Mouse (Mus musculus) left cerebral cortex, adult 8-10 months (tissue): ENCODE data around the gene Adam1a. TPM values are rescaled to one million over a fixed set of nuclear protein-coding genes. Genes with fewer than 3 reads are reported as not detected.
"Not testable (repeated sequence)": the region's sequence is repeated elsewhere in the genome, so short reads cannot be mapped to it uniquely, and the experiment has no call there.

Experiments
- DNase-seq, 2 experiments: peaks; one replicate each; pipeline ENCODE4 v3.0.0; 2022; ENCODE audit warnings: low spot score in 2 of 2
- total RNA-seq, 4 experiments: library from RNA; stranded (reverse); gene quantifications; 2 replicates each; pipeline ENCODE4 v1.2.4; 2022

The Adam1a gene
- total RNA-seq, 4 experiments from 2014 or later, result 8.7 to 12.4 (median 11.5) TPM

- no peak for DNase-seq
Measured at GRCm38 (mm10) chr5:121566035-121566681, 20.9 kb upstream of the Adam1a start.

DNA sequence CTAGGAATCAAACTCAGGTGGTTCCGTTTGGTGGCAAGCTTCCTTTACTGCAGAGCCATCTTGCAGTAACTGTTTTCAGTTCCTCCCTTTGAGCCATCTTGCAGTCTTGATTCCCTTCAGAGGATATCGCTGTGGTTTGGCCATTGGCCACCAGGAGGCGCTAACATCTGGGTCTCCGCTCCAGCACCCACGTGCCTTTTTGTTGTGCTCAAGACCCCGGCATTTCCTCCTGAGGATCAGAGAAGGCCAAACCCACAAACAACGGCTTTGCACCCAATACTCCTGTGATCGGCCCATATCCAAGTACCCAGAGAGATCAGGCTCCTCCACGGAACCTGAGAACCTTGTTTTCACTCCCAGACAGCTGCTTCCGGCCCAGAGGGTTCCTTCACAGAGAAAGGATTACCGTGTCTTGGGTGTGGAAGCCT, 19.2 kb upstream of the Adam1a start:
- DNase-seq, result peak; percentile 60 to 85

DNA sequence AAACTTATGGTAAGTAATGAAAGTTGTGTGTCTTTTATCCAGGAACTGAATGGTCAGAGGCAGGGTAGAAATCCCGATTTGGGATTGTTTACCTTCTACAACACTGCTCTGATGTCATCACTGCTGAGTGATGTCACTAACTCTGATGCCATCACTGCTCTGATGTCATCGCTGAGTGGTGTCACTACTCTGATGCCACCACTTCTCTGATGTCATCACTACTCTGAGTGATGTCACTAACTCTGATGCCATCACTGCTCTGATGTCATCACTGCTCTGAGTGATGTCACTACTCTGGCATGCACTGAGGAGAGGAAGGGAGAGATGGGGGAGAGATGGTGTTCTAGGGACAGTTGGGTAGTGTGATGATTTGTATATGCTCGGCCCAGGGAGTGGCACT, 17.2 kb upstream of the Adam1a start:
- DNase-seq, result no peak

- DNase-seq, result no peak
Measured at GRCm38 (mm10) chr5:121549196-121549595, 3.9 kb upstream of the Adam1a start.

GRCm38 (mm10) chr5:121547084-121547483, 1.8 kb upstream of the Adam1a start:
- DNase-seq, result no peak

DNA sequence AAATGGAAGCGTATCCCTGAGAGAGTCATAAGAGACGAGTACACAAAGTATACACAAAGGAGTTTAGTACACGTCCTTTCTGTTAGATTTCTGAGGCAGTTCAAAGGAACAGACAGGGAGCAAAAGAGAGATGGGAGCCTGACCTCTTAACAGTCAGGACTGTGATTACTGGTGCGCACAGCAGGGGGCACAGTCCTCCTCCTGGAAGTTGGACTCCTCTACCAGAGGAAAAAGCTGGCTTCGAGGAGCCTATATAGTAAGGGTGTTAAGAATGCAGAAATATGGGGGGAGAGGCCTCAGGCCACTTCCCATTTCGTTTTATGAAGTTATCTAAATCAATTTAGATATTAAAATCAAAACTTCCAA, 1.2 kb upstream of the Adam1a start:
- DNase-seq, result peak in 1 of 2 experiments; percentile 15

DNA sequence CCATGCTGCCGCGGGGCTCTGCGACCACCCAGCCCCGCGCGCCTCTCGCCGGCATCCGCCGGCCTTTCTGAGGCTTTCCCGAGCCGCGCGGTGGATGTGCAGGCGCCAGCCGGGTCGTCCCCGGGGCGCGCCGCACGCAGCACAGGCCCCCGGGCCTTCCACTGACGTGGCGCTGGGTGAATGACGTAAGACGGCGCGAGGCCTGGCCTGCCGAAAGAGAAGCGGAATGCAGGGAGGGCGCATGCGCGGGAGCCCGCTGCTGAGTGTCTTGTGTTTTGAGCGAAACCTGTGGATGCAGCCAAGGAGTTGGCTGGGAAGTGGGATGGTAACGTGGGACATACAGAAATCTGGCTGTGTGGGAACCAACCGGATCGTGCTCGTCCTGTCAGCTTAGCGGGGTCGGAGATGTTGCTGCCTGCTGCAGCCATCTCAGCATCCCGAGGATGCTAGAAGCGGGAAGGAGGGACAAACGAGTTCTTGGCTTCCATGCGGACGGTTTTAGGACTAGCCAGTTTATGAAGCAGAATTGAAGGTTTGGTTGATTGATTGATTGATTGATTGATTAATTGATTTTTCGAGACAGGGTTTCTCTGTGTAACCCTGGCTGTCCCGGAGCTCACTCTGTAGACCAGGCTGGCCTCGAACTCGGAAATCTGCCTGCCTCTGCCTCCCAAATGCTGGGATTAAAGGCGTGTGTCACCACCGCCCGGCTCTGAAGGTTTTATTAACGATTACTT, 679 bp upstream of the Adam1a start, which contains the start of gene Mapkapk5:
TSS of gene Mapkapk5 (minus strand) at position 113 of the 737 bp plus-strand sequence.
- peak; percentile 95 to 98 for DNase-seq

- no peak for DNase-seq
Measured at GRCm38 (mm10) chr5:121543370-121543769, 1.9 kb downstream of the Adam1a start.

DNA sequence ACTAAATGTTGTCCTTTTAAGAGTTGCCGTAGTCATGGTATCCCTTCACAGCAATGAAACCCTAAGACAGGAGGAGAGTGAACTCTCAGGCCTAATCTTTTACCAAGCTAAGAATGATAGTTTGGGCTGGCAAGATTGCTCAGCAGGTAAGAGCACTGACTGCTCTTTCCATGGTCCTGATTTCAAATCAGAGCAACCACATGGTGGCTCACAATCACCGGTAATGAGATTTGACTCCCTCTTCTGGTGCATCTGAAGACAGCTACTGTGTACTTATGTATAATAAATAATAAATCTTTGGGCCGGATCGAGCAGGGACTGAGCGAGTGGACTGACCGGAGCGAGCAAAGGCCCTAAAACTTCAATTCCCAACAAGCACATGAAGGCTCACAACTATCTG, 4.0 kb downstream of the Adam1a start:
- no peak for DNase-seq

DNA sequence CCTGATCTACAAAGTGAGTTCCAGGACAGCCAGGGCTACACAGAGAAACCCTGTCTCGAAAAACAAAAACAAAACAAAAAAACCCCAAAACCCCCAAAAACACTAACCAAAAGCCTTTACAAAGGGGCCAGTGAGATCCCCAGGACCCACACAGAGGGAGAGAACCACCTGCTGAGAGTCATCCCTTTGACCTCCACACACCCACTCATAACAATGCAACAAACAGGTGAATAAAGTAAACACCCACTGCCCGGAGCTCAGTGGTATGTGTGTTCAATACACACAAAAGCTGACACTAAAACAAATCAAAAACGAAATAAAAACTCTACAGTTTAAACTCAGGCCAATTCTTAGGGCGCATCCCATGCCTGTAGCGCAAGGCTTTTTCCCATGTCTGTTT, 5.2 kb downstream of the Adam1a start:
- no peak for DNase-seq

DNA sequence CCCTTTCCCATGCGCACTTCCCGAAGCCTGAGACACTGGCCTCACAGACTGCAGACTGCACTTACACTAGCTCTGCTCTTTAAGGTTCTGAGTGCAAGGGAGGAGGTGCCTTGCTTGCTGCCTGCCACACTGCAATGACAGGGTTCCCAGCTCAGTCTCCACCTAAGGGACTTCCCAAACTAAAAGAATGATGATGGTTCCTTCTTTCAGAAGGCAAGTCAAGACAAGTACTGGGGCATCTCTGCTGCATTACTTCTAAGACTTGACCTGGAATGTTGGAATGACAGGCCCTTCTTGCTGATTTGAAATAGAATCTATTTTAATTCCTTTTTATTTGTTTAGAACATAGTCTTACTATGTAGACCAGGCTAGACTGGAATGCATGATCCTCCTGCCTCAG, 7.7 kb downstream of the Adam1a start:
- no peak for DNase-seq

- DNase-seq, result no peak
Measured at GRCm38 (mm10) chr5:121536921-121537555, 8.2 kb downstream of the Adam1a start.

DNA sequence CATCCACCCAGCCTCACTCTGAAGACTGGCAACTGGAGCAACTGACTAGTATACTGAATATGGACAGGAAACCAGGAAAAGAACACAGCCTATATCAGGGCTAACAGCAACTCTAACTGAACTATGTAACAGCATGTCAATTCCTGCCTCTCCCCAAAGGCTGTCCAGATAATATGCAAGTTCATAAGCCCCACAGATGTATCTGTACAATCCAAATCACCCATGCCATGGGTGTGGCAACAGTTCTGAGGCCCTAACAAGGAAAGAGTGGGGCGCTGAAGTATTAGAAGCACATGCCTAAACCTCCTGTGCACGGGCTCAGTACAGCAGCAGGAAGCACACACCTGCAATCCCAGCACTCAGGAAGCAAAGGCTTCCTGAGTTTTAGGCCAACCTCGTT, 10.2 kb downstream of the Adam1a start:
- no peak for DNase-seq

GRCm38 (mm10) chr5:121534521-121534920, 10.8 kb downstream of the Adam1a start:
- DNase-seq, result no peak

DNA sequence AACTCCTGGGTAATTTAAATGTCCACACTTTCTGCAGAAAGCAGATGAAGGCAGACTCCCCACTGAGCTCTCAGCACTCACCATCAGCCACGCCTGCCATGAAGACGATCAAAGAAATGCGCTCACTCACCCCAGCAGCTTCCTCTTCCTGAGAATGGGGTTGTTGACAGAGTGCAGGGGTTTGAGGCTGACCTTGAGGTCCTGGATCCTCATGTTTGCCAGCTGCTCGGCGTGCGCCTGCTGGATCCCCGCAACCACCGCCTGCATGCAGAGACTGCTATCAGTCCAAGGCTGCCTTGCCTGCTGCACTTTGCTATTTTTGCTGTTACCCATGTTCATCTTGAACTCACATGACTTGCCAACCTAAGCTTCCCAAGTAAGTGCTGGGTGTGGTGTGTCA, 18.3 kb downstream of the Adam1a start:
- DNase-seq, result no peak

GRCm38 (mm10) chr5:121526526-121526925, 18.8 kb downstream of the Adam1a start:
- DNase-seq, result no peak

DNA sequence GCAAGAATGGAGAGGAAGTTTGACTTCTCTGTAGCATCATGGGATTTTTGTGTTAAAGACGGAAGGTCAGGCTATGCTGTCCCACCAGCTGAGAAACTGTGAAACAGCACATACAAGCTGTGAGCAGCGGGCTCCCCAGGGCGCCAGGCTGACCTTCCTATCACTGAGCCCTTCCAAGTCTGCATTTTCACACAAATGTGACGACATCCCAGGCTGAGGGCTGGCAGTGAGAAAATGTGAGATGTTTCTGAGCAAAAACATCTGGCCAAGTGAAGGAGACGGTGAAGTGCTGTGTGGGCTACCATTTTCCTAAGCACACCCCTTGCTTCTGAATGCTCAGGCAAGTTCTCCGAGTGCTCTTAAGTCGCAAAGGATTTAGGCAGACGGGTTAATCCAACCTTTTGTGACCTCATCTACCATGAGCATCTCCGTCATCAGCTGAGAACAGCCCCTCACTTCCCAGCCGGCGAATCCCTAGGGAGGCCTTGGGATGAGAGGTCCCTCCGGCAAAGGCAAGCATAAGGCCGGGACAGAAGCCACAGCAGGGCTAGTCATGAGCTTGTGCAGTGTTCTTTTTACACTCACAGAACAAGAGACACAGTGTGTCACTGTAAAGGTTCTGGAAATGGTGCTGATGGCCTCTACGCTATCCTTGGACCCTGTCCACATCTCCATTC, 19.4 kb downstream of the Adam1a start:
- DNase-seq, result no peak

DNA sequence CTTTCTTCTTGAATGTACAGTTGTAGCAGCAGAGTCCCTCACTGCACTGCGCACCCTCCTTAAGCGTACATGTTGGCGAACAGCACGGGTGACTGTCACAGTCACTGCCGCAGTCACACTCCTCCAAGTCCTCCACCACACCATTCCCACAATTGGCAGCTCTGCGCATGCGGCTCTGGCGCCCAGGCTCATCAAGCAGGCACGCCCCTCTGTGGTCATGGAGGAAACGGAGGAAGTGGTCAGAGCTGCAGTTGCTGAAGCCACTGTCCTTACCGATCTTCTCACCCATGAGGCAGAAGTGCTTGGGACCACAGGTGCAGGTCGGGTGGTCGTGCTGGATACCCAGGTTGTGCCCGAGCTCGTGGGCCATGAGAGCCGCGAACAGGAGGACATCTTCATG, 25.5 kb downstream of the Adam1a start:
- not testable (repeated sequence) for DNase-seq

DNA sequence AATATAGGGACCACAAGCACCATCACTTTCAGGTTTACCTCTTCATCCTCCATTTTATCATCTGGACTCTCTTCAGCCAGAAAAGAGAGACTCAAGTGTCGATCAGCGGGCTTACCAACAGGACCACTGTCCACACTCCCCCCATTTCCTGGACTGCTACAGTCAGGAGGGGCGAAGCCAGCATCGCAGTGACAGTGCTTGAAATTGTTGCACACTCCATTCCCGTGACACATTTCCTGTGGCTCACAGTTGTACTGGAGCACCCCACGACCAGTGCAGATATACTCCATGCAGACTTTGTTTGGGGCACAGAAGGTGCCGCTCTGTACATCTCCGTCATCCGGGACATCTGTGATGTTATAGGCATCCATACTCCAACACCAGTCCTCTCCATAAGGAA, 26.3 kb downstream of the Adam1a start:
- DNase-seq, result no peak

DNA sequence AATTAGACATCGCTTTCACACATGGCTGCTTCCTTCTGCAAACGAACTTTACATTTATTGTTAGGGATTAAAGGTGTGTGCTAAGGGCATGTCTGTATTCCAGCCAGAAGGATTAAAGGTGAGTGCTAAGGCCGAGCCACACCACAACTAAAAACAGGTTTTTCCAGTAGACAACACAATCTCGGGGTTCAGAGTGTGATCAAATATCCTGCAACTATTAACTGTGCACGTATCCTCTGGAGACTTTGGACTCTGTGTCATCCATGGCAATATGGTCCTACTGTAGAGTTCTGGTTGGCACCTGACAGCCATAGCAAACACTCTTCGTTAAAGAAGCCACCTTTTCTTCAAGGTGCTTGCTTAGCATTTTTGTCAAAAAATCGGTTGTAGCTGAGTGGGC, 35.3 kb downstream of the Adam1a start:
- no peak for DNase-seq

- no peak for DNase-seq
Measured at GRCm38 (mm10) chr5:121506846-121507245, 38.4 kb downstream of the Adam1a start.

DNA sequence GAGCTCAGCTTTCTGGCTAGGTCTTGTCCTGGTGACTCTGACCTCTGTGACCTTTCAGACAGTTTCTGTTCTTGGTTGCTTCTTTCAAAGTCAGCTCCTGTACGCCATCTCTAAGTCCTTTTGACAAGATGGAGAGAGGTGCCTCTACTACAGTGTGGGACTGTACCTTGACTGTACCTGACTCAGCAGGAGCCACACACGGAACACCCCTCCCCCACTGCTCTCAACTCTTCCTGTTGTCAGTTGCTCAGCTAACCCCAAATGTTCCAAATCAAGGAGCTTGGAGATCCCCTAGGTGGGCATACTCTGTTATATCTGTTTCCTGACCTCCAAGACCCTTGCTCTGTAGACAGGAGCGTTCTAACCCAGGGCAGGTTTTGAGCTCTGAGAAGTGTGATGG, 42.1 kb downstream of the Adam1a start, which contains the start of gene Adam1b:
TSS of gene Adam1b (minus strand) at position 205 of the 400 bp plus-strand sequence.
- no peak for DNase-seq
